Mouse (Mus musculus) splenic B cell, adult 2 months (primary cell): ENCODE measurements around the gene Rtn1.
"Not testable (repeated sequence)": the region's sequence is repeated elsewhere in the genome, so short reads cannot be mapped to it uniquely, and the experiment has no call there.

Experiments used
- DNase-seq: peaks from one replicate; pipeline ENCODE4 v3.0.0-alpha.2; 2011; ENCODE audit warnings: low read depth, low spot score
- H3K27me3 ChIP-seq: 2 replicates; pipeline ENCODE4 v1.6.1; 2012; ENCODE audit warnings: mild to moderate bottlenecking, low read length, moderate library complexity, mixed read lengths; ENCODE audit not compliant: control insufficient read depth, poor library complexity, insufficient read depth, severe bottlenecking
- H3K36me3 ChIP-seq: 2 replicates; pipeline ENCODE4 v1.6.1; 2012; ENCODE audit warnings: mild to moderate bottlenecking, low read length, moderate library complexity, mixed read lengths; ENCODE audit not compliant: control insufficient read depth, poor library complexity, insufficient read depth, severe bottlenecking

The Rtn1 gene

GRCm38 (mm10) chr12:72315732-72316465 lies 93.0 kb downstream of the Rtn1 start:
- no peak for DNase-seq
- Histone ChIP-seq H3K36me3 (no peaks in the 10 kb centered on the region), H3K27me3 (no peaks in the 10 kb centered on the region)

GRCm38 (mm10) chr12:72310818-72311217 lies 98.0 kb downstream of the Rtn1 start:
- Histone ChIP-seq H3K36me3 (no peaks in the 10 kb centered on the region), H3K27me3 (no peaks in the 10 kb centered on the region)
- DNase-seq: no peak

GRCm38 (mm10) chr12:72308506-72308905 lies 100.3 kb downstream of the Rtn1 start:
- H3K27me3 ChIP-seq: no peaks in the 10 kb centered on the region
- H3K36me3 ChIP-seq: no peaks in the 10 kb centered on the region
- DNase-seq: no peak

- Histone ChIP-seq H3K36me3 (no peaks in the 10 kb centered on the region), H3K27me3 (no peaks in the 10 kb centered on the region)
- no peak for DNase-seq
Observed at GRCm38 (mm10) chr12:72306281-72306680, 102.6 kb downstream of the Rtn1 start.

GRCm38 (mm10) chr12:72305421-72305820 lies 103.4 kb downstream of the Rtn1 start:
- no peaks in the 10 kb centered on the region for H3K27me3 ChIP-seq
- no peak for DNase-seq
- no peaks in the 10 kb centered on the region for H3K36me3 ChIP-seq

- no peak for DNase-seq
- no peaks in the 10 kb centered on the region for H3K36me3 ChIP-seq
- no peaks in the 10 kb centered on the region for H3K27me3 ChIP-seq
Observed at GRCm38 (mm10) chr12:72304985-72305384, 103.9 kb downstream of the Rtn1 start.

GRCm38 (mm10) chr12:72304347-72304688 lies 104.5 kb downstream of the Rtn1 start:
- H3K36me3 ChIP-seq: no peaks in the 10 kb centered on the region
- no peak for DNase-seq
- no peaks in the 10 kb centered on the region for H3K27me3 ChIP-seq

GRCm38 (mm10) chr12:72303624-72304346 lies 105.1 kb downstream of the Rtn1 start:
- no peak for DNase-seq
- Histone ChIP-seq H3K27me3 (no peaks in the 10 kb centered on the region), H3K36me3 (no peaks in the 10 kb centered on the region)

GRCm38 (mm10) chr12:72301431-72301830 lies 107.4 kb downstream of the Rtn1 start:
- H3K27me3 ChIP-seq: no peaks in the 10 kb centered on the region
- H3K36me3 ChIP-seq: no peaks in the 10 kb centered on the region
- no peak for DNase-seq

GRCm38 (mm10) chr12:72300971-72301370 lies 107.9 kb downstream of the Rtn1 start:
- H3K36me3 ChIP-seq: no peaks in the 10 kb centered on the region
- no peaks in the 10 kb centered on the region for H3K27me3 ChIP-seq
- no peak for DNase-seq

GRCm38 (mm10) chr12:72298222-72298621 lies 110.6 kb downstream of the Rtn1 start:
- DNase-seq: no peak

GRCm38 (mm10) chr12:72296552-72296951 lies 112.3 kb downstream of the Rtn1 start:
- DNase-seq: no peak
- Histone ChIP-seq H3K27me3 (no peaks in the 10 kb centered on the region), H3K36me3 (no peaks in the 10 kb centered on the region)

More at GRCm38 (mm10) chr12:72298222-72298621, 110.6 kb downstream of the Rtn1 start:
- Histone ChIP-seq H3K36me3 (no peaks in the 10 kb centered on the region), H3K27me3 (no peaks in the 10 kb centered on the region)

- DNase-seq, H3K36me3 ChIP-seq, H3K27me3 ChIP-seq: not testable (repeated sequence)
Observed at GRCm38 (mm10) chr12:72293185-72293584, 115.7 kb downstream of the Rtn1 start.

- H3K27me3 ChIP-seq: no peaks in the 10 kb centered on the region
- DNase-seq: no peak
- no peaks in the 10 kb centered on the region for H3K36me3 ChIP-seq
Observed at GRCm38 (mm10) chr12:72292566-72292965, 116.3 kb downstream of the Rtn1 start.

- Histone ChIP-seq H3K27me3 (no peaks in the 10 kb centered on the region), H3K36me3 (no peaks in the 10 kb centered on the region)
- no peak for DNase-seq
Observed at GRCm38 (mm10) chr12:72291266-72291665, 117.6 kb downstream of the Rtn1 start.
